Mouse (Mus musculus): ENCODE results near the gene Tnni3k. TPM values are rescaled to one million over a fixed set of nuclear protein-coding genes. Genes with fewer than 3 reads are reported as not detected.

Tnni3k gene
- polyA plus RNA-seq, 1 experiment from 2014 or later = 14.2 TPM

Other genes with a start within 250 kb of the Tnni3k start
- gene Fpgt, start 38.0 kb upstream of the Tnni3k start, polyA plus RNA-seq (2016; fragmentation: Nextera tagmentation; extraction: Ambion mirVana) = 11.3 and 12.2 TPM in 2 replicates
- gene Lrriq3, start 38.0 kb upstream of the Tnni3k start, polyA plus RNA-seq (2016; fragmentation: Nextera tagmentation; extraction: Ambion mirVana) = 0.74 and 0.80 TPM in 2 replicates

All from heart, embryonic 10.5 days (tissue).